ENCODE assay signal across 9 mouse cellular contexts in genomic region chr5:140206726-140207703, GRCm38 (mm10).
DNase-seq lines count a peak whose midpoint lies in the region; ATAC-seq and TF ChIP-seq lines count a peak whose summit lies in the region.
"Had no signal": no experiment of that assay in that cellular context is flagged by ENCODE, and none has a peak within 500 bp of the region (broad histone marks: within the 10 kb centered on the region; RNA-seq: fewer than 3 reads in every experiment).

No protein-coding gene starts in this region.

- intact Hi-C loops in left cerebral cortex, adult 2 months (cut with DNase I) = no loop called here
- intact Hi-C loops in left cerebral cortex, postnatal 10 days (cut with DNase I) = no loop called here

- H3K4me2 ChIP-seq in heart, embryonic 12.5 days = no peak overlapping the region
- no peak overlapping the region for H3K4me2 ChIP-seq in liver, embryonic 12.5 days

- H3K4me1 ChIP-seq in thymus, adult 2 months (replicated peaks; ENCODE audit: control insufficient read depth, insufficient read depth, low read length) = peaks cover 68% of the 10 kb centered on the region
- H3K4me1 ChIP-seq in heart, embryonic 12.5 days (replicated peaks) = peaks cover 38% of the 10 kb centered on the region
- peaks cover 50% of the 10 kb centered on the region for H3K4me1 ChIP-seq in liver, embryonic 12.5 days
- peaks cover 27% of the 10 kb centered on the region for H3K4me1 ChIP-seq in small intestine, adult 2 months (ENCODE audit: control insufficient read depth, insufficient read depth, insufficient read length, low read length)

- no peak overlapping the region for H3K4me3 ChIP-seq in thymus, adult 2 months (ENCODE audit: control insufficient read depth, insufficient read depth, low read length)
- H3K4me3 ChIP-seq in heart, embryonic 12.5 days = no peak overlapping the region
- no peak overlapping the region for H3K4me3 ChIP-seq in liver, embryonic 12.5 days
- H3K4me3 ChIP-seq in small intestine, adult 2 months (ENCODE audit: low read depth, low read length) = no peak overlapping the region
- no peak overlapping the region for H3K4me3 ChIP-seq in left cerebral cortex, adult 2 months
- no peak overlapping the region for H3K4me3 ChIP-seq in layer of hippocampus, adult 2 months

- TF ChIP-seq POLR2A in thymus, adult 2 months (IDR thresholded peaks at IDR 0.05; ENCODE audit: control insufficient read depth, extremely low read depth, insufficient read depth, low read length, poor library complexity) = no peak
- no peak for TF ChIP-seq POLR2A in small intestine, adult 2 months (IDR thresholded peaks at IDR 0.05; ENCODE audit: low read depth, low read length)

- peak; percentile 60 for ATAC-seq in heart, embryonic 12.5 days (ENCODE audit: insufficient number of reproducible peaks, low FRiP score)
- no peak for ATAC-seq in liver, embryonic 12.5 days

- no peak overlapping the region for H3K9ac ChIP-seq in heart, embryonic 12.5 days
- H3K9ac ChIP-seq in liver, embryonic 12.5 days = no peak overlapping the region
- H3K9ac ChIP-seq: liver, embryonic 14.5 days had no signal

- no peak for DNase-seq in thymus, adult 2 months
- DNase-seq in thymus, adult 18-20 months = no peak
- DNase-seq in left cerebral cortex, adult 2 months (ENCODE audit: extremely low spot score in 1 of 2, low spot score in 2 of 2) = no peak
- no peak for DNase-seq in left cerebral cortex, postnatal 10 days (ENCODE audit: extremely low spot score in 1 of 2, low spot score in 2 of 2)
- no peak for DNase-seq in layer of hippocampus, adult 2 months (ENCODE audit: low spot score in 2 of 2)

- H3K9me3 ChIP-seq in heart, embryonic 12.5 days (replicated peaks) = no peaks in the 10 kb centered on the region
- H3K9me3 ChIP-seq in liver, embryonic 12.5 days (replicated peaks) = no peaks in the 10 kb centered on the region

- H3K36me3 ChIP-seq in thymus, adult 2 months (ENCODE audit: control insufficient read depth, insufficient read depth, low read length) = no peaks in the 10 kb centered on the region
- H3K36me3 ChIP-seq in heart, embryonic 12.5 days = no peaks in the 10 kb centered on the region
- 0 out of 2 replicates have a peak, but pooled peaks cover 8% of the 10 kb centered on the region for H3K36me3 ChIP-seq in liver, embryonic 12.5 days
- no peaks in the 10 kb centered on the region for H3K36me3 ChIP-seq in small intestine, adult 2 months (ENCODE audit: control insufficient read depth, insufficient read depth, low read length)

- TF ChIP-seq CTCF in thymus, adult 2 months (IDR thresholded peaks at IDR 0.05; ENCODE audit: borderline replicate concordance, control insufficient read depth, extremely low read depth, insufficient read depth, low read length, poor library complexity) = no peak
- no peak; the same call in 1 of the 2 replicates for TF ChIP-seq CTCF in small intestine, adult 2 months (IDR thresholded peaks at IDR 0.05; ENCODE audit: extremely low read depth, insufficient read length, insufficient replicate concordance, low read depth, low read length)
- no peak for TF ChIP-seq CTCF in left cerebral cortex, adult 2 months (IDR thresholded peaks at IDR 0.05)
- TF ChIP-seq CTCF in layer of hippocampus, adult 2 months (conservative IDR thresholded peaks at IDR 0.05) = no peak

- WGBS in thymus, adult 2 months = 94% methylated on average over 19 of the region's 19 CpGs
- 74% methylated on average over 19 of the region's 19 CpGs for WGBS in heart, embryonic 12.5 days
- 73% methylated on average over 19 of the region's 19 CpGs for WGBS in liver, embryonic 12.5 days (ENCODE audit: insufficient replicate concordance)
- 27% methylated on average over 19 of the region's 19 CpGs for WGBS in small intestine, adult 2 months

- peak overlapping the region; percentile 95 for H3K27ac ChIP-seq in thymus, adult 2 months (ENCODE audit: control insufficient read depth, insufficient read depth, low read length)
- H3K27ac ChIP-seq in heart, embryonic 12.5 days (ENCODE audit: poor library complexity, severe bottlenecking) = peak overlapping the region; percentile 63
- peak overlapping the region; percentile 55; the same call in 1 of the 2 replicates for H3K27ac ChIP-seq in liver, embryonic 12.5 days
- H3K27ac ChIP-seq in small intestine, adult 2 months (ENCODE audit: insufficient read depth, low read depth, low read length) = peak overlapping the region; percentile 79
- no peak overlapping the region for H3K27ac ChIP-seq in left cerebral cortex, adult 2 months
- no peak overlapping the region for H3K27ac ChIP-seq in layer of hippocampus, adult 2 months
- H3K27ac ChIP-seq: liver, embryonic 14.5 days had no signal

- no peaks in the 10 kb centered on the region for H3K27me3 ChIP-seq in thymus, adult 2 months (ENCODE audit: control insufficient read depth, insufficient read depth, low read length)
- peaks cover 7% of the 10 kb centered on the region for H3K27me3 ChIP-seq in heart, embryonic 12.5 days (replicated peaks)
- H3K27me3 ChIP-seq in liver, embryonic 12.5 days (replicated peaks) = no peaks in the 10 kb centered on the region
- no peaks in the 10 kb centered on the region for H3K27me3 ChIP-seq in small intestine, adult 2 months (ENCODE audit: control insufficient read depth, insufficient read depth, low read length)

Comparison
In these comparisons a context has a peak if more than half of its experiments do, and no peak if none do; other contexts are left out.
1. H3K27ac ChIP-seq: peak in thymus, adult 2 months (single experiment), heart, embryonic 12.5 days (single experiment), liver, embryonic 12.5 days (single experiment) and small intestine, adult 2 months (single experiment); none in left cerebral cortex, adult 2 months (single experiment) and layer of hippocampus, adult 2 months (single experiment).